Mouse (Mus musculus) gastrocnemius, postnatal 14 days (tissue): Measurements from ENCODE around the gene Sv2a. TPM values are rescaled to one million over a fixed set of nuclear protein-coding genes. Genes with fewer than 3 reads are reported as not detected.
"Not testable (repeated sequence)": the region's sequence is repeated elsewhere in the genome, so short reads cannot be mapped to it uniquely, and the experiment has no call there.

ENCODE experiments used
- DNase-seq: peaks from one replicate; pipeline ENCODE4 v3.0.0; 2021; ENCODE audit warnings: mixed read lengths
- intact Hi-C: fragments of 180-260 bp; cut with DNase I; formaldehyde crosslinking; loops from one replicate; pipeline ENCODE4 v1.15.1; 2025; ENCODE audit warnings: low total_unique reads
- total RNA-seq, 2 experiments: library from RNA; stranded (reverse); gene quantifications; 2 replicates each; pipeline ENCODE4 v1.2.3; 2021

Gene Sv2a
- total RNA-seq, 2 experiments from 2014 or later, result 1.8 to 4.0 TPM

DNA sequence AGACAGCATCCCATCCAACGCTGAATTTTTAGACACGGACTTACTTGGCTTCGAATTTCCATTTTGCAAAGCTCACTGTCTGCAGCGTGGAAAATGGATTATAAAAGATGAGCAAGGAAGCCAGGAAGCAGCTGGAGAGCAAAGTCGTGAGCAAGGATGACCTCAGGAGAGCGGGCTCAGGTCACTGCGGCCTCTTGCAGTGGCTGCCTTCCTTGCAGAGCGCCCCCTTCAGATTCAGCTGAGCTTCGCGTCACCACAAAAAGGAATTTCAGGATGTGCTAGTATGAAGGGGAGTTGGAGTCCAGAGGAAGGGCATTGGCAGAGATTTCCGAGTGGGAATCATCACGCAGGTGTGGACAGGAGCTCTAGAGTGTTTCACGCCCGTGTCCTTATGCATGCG is 28.3 kb downstream of the Sv2a start:
- intact Hi-C loops, result no loop called here
- DNase-seq, result no peak

DNA sequence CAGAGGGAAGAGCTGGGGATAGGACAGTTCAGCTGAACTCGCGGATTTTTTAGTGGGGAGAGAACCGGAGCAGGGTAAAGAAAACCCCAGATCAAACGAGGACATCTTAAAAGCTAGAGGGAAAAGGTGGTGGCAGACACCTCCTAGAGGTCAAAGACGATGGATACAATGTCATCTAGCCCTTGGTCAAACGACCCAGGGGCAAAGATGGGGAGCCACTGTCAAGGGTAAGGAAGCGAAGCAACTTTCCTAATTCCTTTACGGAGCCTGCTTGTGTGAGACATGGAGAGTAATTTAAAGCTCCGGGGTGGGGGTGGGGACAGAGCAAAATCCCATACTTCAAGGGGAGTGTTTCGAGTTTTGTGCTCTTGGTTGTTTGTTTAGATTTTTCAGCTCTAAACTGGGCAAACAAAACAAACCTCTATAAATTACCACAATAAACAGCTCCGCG is 38.3 kb downstream of the Sv2a start:
- intact Hi-C loops, result no loop called here
- DNase-seq, result no peak

DNA sequence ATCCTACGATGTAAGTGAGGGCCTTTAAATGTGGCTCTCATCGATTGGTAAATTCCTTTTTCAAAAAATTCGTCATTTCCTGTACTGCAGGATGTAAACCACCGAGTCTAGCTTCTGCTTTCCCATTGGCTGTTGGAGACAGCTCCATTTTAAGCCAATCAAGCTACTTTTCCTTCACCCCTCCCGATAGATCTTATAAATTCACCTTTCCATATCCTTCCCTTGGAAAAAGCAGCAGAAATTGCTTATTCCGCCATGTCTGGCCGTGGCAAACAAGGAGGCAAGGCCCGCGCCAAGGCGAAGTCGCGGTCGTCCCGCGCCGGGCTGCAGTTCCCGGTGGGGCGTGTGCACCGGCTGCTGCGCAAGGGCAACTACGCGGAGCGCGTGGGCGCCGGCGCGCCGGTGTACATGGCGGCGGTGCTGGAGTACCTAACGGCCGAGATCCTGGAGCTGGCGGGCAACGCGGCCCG is 38.7 kb downstream of the Sv2a start, which contains the start of the genes Bola1 and Hist2h2ab:
Bola1 (minus strand) TSS at position 49 of the 470 bp plus-strand sequence.
Hist2h2ab (plus strand) TSS at position 205 of the 470 bp plus-strand sequence.
- DNase-seq, result peak; percentile 70
- intact Hi-C loops, result no loop called here

DNA sequence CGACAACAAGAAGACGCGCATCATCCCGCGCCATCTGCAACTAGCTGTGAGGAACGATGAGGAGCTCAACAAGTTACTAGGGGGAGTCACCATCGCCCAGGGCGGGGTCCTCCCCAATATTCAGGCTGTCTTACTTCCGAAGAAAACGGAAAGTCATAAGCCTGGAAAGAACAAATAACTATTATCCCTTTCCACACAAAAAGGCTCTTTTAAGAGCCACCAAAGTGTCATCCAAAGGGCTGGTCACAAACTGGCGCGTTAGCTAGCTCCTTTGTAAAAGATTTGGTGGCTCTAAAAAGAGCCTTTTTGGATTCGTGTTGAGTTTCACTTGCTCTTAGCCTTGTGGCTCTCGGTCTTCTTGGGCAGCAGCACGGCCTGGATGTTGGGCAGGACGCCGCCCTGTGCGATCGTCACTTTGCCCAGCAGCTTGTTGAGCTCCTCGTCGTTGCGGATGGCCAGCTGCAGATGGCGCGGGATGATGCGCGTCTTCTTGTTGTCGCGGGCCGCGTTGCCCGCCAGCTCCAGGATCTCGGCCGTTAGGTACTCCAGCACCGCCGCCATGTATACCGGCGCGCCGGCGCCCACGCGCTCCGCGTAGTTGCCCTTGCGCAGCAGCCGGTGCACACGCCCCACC is 39.3 kb downstream of the Sv2a start:
- intact Hi-C loops, DNase-seq: not testable (repeated sequence)

DNA sequence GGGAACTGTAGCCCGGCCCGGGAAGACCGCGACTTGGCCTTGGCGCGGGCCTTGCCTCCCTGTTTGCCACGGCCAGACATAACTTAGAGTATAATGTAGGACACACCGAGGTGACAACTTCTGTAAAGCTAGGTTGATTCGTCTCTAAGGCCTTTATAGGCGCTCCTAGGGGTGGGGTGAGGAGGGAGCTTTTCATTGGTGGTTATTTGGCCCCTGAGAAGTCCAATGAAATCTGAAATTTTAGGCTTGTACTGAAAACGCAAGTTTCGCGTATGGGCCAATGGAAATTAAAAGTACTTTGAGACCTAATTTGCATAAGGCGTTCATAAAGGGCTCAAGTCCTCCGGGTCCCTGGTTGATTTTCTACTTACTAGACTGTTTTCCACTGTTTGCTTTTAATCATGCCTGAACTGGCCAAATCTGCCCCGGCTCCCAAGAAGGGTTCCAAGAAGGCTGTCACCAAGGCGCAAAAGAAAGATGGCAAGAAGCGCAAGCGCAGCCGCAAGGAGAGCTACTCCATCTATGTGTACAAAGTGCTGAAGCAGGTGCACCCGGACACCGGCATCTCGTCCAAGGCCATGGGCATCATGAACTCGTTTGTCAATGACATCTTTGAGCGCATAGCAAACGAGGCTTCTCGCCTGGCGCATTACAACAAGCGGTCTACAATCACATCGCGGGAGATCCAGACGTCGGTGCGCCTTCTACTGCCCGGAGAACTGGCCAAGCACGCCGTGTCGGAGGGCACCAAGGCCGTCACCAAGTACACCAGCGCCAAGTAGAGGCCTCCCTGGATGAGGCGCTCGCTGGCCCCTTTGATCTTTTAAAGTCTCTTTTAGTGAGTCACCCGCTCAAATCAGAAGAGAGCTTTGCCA is 40.1 kb downstream of the Sv2a start, which contains the start of the genes Hist2h2ac and Hist2h2be:
Hist2h2ac (minus strand) TSS at position 116 of the 875 bp plus-strand sequence.
Hist2h2be (plus strand) TSS at position 355 of the 875 bp plus-strand sequence.
- peak; percentile 70 for DNase-seq
- intact Hi-C loops, result no loop called here

DNA sequence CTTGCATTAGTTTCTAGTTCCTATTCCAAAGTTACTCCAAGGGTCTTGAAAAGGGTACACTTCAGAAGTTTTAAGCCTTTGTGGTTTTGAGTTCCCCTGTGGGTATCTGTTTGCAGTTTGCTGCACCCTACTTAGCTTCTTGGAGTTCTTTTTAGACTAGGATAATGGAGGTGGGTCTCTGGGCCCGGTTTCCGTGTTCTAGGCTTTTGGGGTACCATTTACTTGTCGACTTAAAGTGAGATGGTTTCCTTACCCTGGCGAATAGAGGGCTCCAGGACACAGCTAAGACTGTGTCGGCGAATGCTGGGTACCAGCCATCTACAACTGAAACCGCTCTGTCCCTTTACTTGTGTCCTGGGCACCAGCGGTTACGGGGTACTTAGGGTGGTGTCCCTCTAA is 40.7 kb downstream of the Sv2a start:
- DNase-seq, result no peak
- intact Hi-C loops, result no loop called here

DNA sequence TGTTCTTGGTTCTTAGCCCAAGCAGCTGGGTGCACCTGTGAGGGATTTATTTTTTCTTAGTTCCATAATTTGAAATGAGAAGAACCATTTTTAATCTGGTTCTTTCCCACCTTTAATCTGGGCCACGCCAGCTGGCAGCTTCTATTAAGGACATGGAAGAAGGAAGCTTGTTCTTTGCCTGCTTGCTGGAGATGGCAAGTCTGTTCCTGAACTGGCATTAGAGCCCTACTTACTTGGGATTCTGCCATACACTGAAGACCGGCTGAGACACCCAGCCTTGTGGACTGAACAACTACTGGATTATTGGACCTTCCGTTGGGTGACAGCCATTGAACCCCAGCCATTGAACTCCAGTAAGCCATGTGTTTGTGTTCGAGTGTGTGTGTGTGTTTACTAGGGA is 41.8 kb downstream of the Sv2a start:
- intact Hi-C loops, result no loop called here
- no peak for DNase-seq

DNA sequence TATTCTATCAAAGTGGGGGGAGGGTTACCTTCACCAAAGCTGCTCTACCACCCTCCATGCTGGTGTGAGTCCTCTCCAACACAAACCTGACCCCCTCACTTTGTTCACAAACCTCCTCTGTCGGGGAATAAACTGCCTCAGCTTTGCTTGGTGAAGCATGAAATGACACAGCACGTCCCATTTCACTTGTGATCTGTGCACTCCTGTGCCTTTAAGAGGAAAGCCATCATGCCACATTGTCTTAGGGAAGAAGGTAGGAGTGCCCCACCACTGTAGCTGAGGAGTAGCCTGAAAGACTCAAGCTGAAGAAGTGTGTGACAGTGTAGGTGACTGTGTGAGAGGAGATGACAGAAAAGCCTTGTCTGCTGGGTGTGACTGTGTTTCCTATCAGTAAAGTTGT is 44.5 kb downstream of the Sv2a start:
- DNase-seq, result no peak
- intact Hi-C loops, result no loop called here

DNA sequence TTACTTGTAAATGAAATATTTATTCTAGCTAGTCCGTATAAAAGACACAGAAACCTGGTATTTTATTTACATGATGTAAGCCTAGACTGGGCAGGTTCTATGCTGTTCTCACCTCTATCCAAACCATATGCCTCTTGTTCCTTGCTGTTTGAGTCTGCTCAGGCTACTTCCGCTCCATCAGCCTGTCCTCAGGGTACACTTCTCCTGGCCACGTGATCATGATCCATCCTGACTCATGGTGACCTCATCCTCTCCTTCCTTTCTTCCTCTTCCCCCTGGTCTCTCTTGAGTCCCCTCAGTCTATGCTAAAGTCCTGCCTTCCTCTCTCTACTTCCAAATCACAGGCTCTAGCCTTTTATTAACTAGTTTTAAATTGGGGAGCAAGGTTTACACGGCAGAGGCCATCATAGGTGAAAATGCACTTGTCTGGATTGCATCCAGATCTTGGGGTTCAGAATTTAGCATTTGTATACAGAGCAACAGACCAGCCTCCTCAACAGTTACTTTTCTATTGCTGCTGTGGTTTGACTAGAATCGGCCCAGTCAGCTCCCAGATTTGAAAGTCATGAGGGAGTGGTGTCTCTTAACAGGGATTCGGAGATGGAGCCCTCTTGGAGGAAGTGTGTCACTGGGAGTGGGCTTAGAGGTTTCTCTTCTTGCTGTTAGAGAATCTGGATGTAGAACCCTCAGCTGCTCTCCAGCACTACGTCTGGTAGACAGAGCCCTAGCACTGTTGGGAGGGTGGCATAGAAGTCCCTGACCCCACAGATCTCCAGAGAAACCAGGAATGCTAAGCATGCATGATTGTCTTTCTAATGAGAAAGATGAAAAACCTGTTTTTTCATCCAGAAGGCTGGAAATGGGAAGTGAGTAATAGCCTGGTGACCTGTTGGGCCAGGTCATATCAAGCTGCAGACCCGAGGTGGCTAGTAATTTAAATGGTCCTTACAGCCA is 46.0 kb downstream of the Sv2a start:
- intact Hi-C loops, result no loop called here
- no peak for DNase-seq

DNA sequence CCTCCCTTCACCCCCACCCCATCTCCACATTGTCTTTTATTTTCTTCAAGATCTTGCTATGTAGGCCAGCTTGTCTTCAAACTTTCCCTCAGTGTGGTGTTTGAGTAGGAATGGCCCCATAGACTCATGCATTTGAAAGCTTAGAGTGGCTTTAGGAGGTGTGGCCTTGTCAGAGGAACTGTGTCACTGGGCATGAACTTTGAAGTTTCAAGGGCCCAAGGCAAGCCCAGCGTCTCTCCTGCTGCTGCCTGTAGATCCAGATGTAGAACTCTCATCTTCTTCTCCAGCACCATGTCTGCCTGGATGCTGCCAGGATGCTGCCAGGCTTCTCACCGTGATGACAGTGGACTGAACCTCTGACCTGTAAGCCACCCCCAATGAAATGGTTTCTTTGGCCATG is 47.9 kb downstream of the Sv2a start:
- intact Hi-C loops, result no loop called here
- no peak for DNase-seq

DNA sequence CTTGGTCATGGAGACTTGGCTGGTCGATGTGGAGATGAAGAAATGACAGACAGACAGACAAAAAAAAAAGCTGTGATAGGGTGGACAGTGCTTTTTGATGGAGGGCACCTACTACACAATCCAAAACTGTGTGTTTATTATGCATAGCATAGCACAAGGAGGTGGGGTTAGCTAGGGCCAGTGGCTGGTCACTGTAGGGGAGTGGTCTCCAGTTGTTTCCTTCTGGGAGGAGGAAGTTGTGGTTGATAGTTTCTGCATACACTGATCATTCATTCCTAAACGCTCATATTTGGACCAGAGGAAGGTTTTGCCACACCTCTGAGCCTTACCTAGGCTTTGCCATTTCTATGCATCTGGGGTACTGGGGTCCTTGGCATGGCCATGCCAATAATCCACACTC is 49.5 kb downstream of the Sv2a start:
- intact Hi-C loops, result loop anchor here (10.0 kb wide), 1 partner anchor 156 kb away; no protein-coding TSS in a partner anchor
- DNase-seq, result no peak

DNA sequence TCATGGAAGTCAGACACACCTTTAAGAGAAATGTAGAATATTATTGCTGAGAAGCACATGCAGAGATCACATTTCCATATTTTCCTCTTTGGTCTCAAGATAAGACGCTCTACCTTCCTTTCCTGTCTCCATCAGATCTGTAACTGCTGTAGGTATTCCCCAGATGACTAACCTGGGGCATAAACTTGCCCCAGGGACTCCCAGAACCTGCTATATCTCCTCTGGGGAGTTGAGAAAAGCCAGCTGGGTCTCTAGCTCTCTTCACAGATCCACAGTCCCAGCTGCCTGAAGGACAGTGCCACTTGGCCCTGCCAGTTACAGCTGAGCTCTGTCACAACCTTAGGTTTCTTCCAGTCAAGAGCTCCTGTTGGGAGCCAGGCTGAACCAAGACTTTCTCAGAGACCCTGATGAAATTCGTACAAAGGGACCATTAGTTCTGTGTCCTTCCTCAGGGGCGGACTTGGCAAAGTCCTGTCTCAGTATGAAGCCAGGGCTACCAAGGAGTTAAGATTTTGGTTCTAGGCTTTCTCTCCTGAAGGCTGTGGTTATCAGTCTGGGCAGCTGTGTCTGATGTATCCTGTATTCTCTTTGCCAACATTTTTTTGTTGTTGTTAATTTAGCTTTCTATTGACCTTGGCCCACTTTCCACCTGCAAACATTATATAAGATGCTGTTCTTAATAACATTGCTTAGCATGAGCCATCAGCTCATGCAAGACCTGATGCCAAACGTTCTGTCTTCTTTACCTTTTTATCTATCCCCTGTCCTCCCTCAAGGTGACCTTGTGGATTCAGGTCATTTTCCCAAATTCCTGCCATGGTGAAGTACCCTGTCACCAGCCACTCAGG is 50.2 kb downstream of the Sv2a start:
- intact Hi-C loops, result loop anchor here (10.0 kb wide), 1 partner anchor 156 kb away; no protein-coding TSS in a partner anchor
- no peak for DNase-seq

DNA sequence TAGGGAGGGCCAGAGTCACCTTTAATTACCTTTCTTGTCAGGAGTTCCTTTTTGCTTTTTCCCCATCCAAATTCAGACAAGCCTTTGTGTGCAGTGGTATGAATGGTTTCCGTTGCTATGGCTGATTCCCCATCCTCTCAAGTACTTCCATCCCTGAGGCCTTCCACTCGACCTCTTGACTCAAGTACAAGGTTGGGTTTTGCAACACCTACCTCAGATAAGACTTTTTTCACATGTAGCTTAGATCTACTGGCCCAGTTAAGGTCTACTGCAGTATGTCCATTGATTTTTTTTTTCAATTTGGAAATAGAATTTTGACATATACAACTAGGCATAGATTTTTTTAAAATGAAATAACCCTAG is 50.8 kb downstream of the Sv2a start:
- intact Hi-C loops, result loop anchor here (10.0 kb wide), 1 partner anchor 157 kb away; no protein-coding TSS in a partner anchor
- no peak for DNase-seq

DNA sequence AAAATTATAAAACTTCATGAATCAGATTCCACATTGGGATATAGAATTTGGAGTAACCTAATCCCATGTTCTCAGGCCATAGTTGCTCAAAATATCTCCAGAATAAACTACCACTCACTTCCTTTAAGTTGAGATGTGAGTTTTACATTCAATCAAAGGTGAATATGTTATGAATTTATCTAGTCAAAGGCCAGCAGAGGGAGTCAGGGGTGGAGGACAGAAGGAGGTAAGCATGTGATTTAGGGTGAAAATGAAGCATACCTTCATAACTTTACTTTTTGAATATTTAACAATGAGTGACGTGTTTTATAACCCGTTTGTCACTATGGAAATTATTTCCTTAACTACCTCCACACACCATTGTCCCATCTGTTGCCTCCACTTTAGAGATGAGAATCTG is 54.0 kb downstream of the Sv2a start:
- intact Hi-C loops, result loop anchor here (10.0 kb wide), 1 partner anchor 160 kb away; no protein-coding TSS in a partner anchor
- DNase-seq, result no peak

DNA sequence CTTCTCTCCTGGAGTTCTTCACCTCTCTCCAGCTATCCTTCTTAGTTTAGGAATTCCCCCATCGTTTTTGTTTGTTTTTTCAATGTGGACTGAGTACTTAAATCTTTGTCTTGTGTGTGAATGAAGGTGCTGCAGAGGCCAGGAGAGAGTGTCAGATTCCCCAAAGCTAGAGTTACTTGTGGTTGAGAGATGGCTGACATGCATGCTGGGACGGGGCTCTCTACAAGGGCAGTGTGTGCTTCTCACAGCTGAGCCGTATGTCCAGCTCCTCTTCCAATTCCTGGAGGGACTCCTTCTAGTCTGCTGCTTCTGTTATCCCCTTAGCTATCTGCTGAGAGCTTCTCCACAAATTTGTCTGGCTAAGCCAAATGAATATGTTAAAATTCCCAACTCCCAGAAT is 54.9 kb downstream of the Sv2a start:
- intact Hi-C loops, result loop anchor here (10.0 kb wide), 1 partner anchor 161 kb away; no protein-coding TSS in a partner anchor
- no peak for DNase-seq

DNA sequence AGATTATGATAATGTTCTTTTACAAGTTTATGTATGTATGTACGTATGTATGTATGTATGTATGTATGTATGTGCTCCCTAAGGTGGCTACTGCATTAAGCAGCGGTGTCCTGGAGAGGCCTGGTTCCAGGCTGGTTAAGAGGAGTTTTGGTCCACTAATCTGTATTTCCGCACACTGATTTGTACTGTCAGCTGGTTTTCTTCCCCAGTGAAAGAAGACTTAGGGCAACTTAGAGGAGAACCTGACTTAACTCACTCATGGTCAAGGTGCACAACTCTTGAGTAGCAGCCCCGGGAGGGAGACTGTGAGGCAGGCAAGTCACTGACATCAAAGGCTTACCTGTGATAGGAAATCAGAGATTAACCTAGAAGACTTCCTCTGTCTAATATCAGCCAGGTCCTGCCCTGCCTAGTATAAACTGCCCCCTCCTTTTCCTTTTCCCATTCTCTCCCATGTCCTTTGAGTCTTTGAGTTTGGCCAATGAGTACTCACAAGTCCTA is 55.9 kb downstream of the Sv2a start:
- intact Hi-C loops, result loop anchor here (10.0 kb wide), 1 partner anchor 162 kb away; no protein-coding TSS in a partner anchor
- DNase-seq, result no peak

DNA sequence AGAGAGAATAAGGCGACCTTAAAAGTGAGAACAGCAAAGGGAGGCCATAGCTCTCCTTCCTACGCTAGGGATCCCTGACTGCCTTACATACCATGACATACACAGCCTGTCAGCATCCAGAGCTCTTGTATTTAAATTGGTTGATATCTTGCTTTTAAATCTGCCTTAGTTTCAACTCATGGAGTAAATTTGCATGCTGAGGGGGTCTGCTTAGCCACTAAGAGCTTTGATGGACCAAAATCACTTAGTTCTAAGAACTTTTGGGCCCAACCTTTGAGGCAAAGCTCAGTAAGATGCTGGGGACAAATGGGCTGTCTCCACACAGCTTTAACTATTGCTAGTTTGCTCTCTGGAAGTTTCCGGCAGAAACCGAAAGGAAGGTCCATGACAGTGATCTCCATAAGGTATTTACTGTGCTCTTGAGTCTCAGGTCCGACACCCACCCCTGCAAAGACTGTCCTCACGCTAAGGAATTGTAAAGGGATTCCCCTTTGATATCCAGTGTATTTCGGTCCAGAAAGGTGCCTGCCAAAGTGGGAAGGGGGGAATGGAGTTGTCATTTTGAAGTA is 56.5 kb downstream of the Sv2a start:
- DNase-seq, result no peak
- intact Hi-C loops, result loop anchor here (10.0 kb wide), 1 partner anchor 163 kb away; no protein-coding TSS in a partner anchor
